Mouse (Mus musculus) neutrophil, adult 59 days (primary cell): ENCODE results near the gene Gkn1. TPM values are rescaled to one million over a fixed set of nuclear protein-coding genes. Genes with fewer than 3 reads are reported as not detected.

Experiments used
- total RNA-seq, 2 experiments: library from RNA; stranded (reverse); gene quantifications; 1 replicate in 1 of 2; 2 replicates in 1 of 2; pipeline ENCODE4 v1.2.4; 2023

The Gkn1 gene
- not detected for total RNA-seq

DNA sequence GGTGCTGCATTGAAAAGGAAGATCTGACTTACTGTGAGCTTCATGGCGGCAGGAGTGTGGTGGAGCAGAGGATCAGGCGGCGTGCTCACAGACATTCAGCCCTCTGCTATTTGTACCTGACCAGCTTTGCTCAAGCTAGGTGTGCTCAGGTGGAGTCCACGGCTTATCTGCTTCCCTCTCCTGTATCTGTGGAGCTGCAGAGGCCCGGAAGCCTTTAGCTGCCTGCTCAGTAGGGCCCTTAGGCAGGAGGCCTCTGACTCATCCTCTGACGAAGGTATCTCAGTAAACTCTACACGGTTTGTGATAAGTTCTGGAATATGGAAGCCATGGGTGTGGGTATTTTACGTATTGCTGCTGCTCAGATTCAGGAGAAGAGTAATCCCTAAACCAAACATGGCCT, at the start of gene Gkn1:
TSS of gene Gkn1 (minus strand) at position 114 of the 400 bp plus-strand sequence.

DNA sequence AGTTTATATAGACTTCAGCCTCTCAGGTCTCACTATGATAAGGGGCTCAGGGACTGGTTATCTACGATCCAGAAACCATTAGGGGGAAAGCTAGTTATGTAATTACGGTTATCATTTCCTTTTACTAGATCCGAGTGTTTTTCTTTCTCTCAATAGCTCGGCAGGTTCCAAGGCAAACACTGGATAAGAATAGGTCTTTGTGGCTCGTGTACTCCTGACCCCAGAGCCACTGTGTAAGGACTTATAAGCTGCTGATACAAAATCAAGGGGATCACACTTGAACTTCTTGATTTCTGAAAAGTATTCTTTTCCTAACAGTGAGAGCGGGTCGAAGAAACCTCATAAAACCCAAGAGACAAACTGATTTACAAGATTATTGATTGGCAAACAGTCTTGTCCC, 38.1 kb upstream of the Gkn1 start, which contains the start of gene Gkn3:
TSS of gene Gkn3 (minus strand) at position 59 of the 400 bp plus-strand sequence.

GRCm38 (mm10) chr6:87373057-87373456, 22.3 kb upstream of the Gkn1 start, which contains the start of gene Gkn2:
Gene Gkn2 (plus strand): TSS chr6:87373357.

DNA sequence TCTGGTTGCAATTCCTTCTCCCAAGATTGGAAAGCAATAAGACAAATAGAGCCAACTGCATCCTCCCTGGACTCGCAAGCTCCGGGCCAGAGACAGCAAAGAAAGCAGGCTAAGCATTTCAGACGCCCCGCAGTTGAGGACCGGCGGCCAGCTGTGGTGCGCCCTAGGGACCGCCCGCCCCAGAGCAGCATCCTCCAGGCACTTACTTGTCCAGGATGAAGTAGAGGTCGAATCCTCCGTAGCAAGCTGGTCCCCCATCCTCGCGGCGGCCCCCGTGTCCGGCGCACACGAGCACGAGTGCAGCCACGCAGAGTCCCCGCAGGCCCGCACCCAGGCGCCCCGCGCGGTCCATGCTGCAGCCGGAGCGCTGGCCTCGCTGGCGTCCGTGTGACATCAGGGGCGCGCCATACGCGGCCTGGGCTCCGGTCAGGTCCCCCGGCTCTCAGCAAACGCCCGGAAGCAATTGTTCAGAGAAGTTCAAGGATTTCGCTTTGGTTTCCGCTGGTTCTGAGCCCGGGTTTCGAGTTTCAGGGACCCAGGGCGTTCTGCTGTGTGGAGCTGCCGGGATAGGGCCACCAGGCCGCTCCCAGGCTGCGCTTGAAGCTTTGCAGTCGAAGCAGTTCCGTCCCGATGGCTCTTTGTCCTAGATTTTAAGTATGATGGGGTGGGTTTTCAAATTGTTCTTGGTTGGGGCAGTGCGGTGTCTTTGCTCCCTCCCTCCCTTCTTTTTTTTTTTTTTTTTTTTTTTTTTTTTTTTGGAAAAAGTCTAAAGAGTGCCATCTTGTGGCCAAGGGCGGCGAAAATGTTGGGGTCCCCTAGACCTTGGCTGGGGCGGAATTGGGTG, 15.4 kb downstream of the Gkn1 start, which contains the start of gene Antxr1:
TSS of gene Antxr1 (minus strand) at position 731 of the 844 bp plus-strand sequence.

Other genes with a start within 250 kb of the Gkn1 start
- under 1 TPM in 1 of 2 experiments, not detected in 1; 0.27 TPM for gene D6Ertd527e, start 246.2 kb downstream of the Gkn1 start, total RNA-seq
- gene Antxr1, start 15.1 kb downstream of the Gkn1 start, total RNA-seq, result under 1 TPM; 0.11 to 0.51 TPM
- not detected for gene Gkn2, start 22.4 kb upstream of the Gkn1 start, total RNA-seq
- not detected for gene Gkn3, start 38.0 kb upstream of the Gkn1 start, total RNA-seq
- not detected for gene Bmp10, start 78.1 kb upstream of the Gkn1 start, total RNA-seq
- 100 to 1,000 TPM; 104 to 109 TPM for gene Arhgap25, start 182.3 kb upstream of the Gkn1 start, total RNA-seq
- gene Prokr1, start 239.8 kb upstream of the Gkn1 start, total RNA-seq, result under 1 TPM; 0.11 to 0.24 TPM